In genomic region chr6:127154708-127155268, GRCm38 (mm10) we compare ENCODE assay signal across 8 mouse cellular contexts. TPM values are rescaled to one million over a fixed set of nuclear protein-coding genes. Genes with fewer than 3 reads are reported as not detected.
DNase-seq lines count a peak whose midpoint lies in the region; ATAC-seq and TF ChIP-seq lines count a peak whose summit lies in the region.

No protein-coding gene starts in this region.

- DNase-seq in ES-CJ7 (ENCODE audit: low read depth, low spot score) = peak; percentile 89
- peak; percentile 74 for DNase-seq in adrenal gland, postnatal 25 days
- DNase-seq in heart, adult 11 months = peak; percentile 98
- peak; percentile 58 for DNase-seq in lung, adult 2 months
- peak; percentile 57 for DNase-seq in ovary, postnatal 36 days (ENCODE audit: low spot score)
- DNase-seq in layer of hippocampus, adult 9-11 months = no peak
- DNase-seq in urinary bladder, postnatal 36 days (ENCODE audit: low spot score in 2 of 2) = no peak

- H3K4me1 ChIP-seq in intestine, embryonic 16.5 days (ENCODE audit: control insufficient read depth, insufficient read depth, low read length) = peaks cover 33% of the 10 kb centered on the region
- peaks cover 19% of the 10 kb centered on the region for H3K4me1 ChIP-seq in lung, adult 2 months (ENCODE audit: control insufficient read depth, insufficient read depth, low read length)

- TF ChIP-seq CTCF in lung, adult 2 months (IDR thresholded peaks at IDR 0.05; ENCODE audit: insufficient read depth, low read length) = no peak

- no peak for ATAC-seq in intestine, embryonic 16.5 days

- peak overlapping the region; percentile 82 for H3K4me3 ChIP-seq in intestine, embryonic 16.5 days (ENCODE audit: low read length)
- peak overlapping the region; percentile 61 for H3K4me3 ChIP-seq in lung, adult 2 months (replicated peaks; ENCODE audit: extremely low read depth, low read depth, low read length)

- peak; percentile 8; the same call in 1 of the 2 replicates for TF ChIP-seq POLR2A in lung, adult 2 months (IDR thresholded peaks at IDR 0.05; ENCODE audit: borderline replicate concordance, extremely low read depth, low read depth, low read length)

- peak overlapping the region; percentile 95 for H3K4me2 ChIP-seq in intestine, embryonic 16.5 days (ENCODE audit: low read depth, low read length)

- no peaks in the 10 kb centered on the region for H3K9me3 ChIP-seq in intestine, embryonic 16.5 days (ENCODE audit: control insufficient read depth, low read length)

- peak overlapping the region; percentile 83 for H3K27ac ChIP-seq in intestine, embryonic 16.5 days (ENCODE audit: low read length)

- under 1% methylated on average over 34 of the region's 34 CpGs for WGBS in intestine, embryonic 16.5 days
- 2% methylated on average over 31 of the region's 34 CpGs for WGBS in lung, adult 2 months

- H3K36me3 ChIP-seq in intestine, embryonic 16.5 days (ENCODE audit: control insufficient read depth, insufficient read depth, low read length) = no peaks in the 10 kb centered on the region

- H3K27me3 ChIP-seq in intestine, embryonic 16.5 days (replicated peaks; ENCODE audit: control insufficient read depth, insufficient read depth, low read length) = peaks cover 9% of the 10 kb centered on the region; the same call in 1 of the 2 replicates

- H3K9ac ChIP-seq in intestine, embryonic 16.5 days (ENCODE audit: low read depth, low read length) = peak overlapping the region; percentile 71

RNA-seq across cellular contexts. Expression of gene Ccnd2, which starts 2.8 kb away (rescaled TPM):
- 233 and 374 TPM in 2 replicates for total RNA-seq in adrenal gland, postnatal 25 days (2021)
- polyA plus RNA-seq in intestine, embryonic 16.5 days (2015; fragmentation: Nextera tagmentation; extraction: Ambion mirVana) = 822 and 875 TPM in 2 replicates
- 47.8 and 51.0 TPM in 2 replicates for polyA plus RNA-seq in lung, adult 2 months (2012; rRNA removed)

RNA-seq across cellular contexts. Expression of gene Tigar, which starts 45.4 kb away (rescaled TPM):
- 16.1 and 22.9 TPM in 2 replicates for total RNA-seq in adrenal gland, postnatal 25 days (2021)
- polyA plus RNA-seq in intestine, embryonic 16.5 days (2015; fragmentation: Nextera tagmentation; extraction: Ambion mirVana) = 4.1 and 4.6 TPM in 2 replicates
- polyA plus RNA-seq in lung, adult 2 months (2012; rRNA removed) = 2.7 and 4.1 TPM in 2 replicates

Comparison
In these comparisons a context has a peak if more than half of its experiments do, and no peak if none do; other contexts are left out.
1. DNase-seq: peak in ES-CJ7 (single experiment), adrenal gland, postnatal 25 days (single experiment), heart, adult 11 months (single experiment), lung, adult 2 months (single experiment) and ovary, postnatal 36 days (single experiment); none in layer of hippocampus, adult 9-11 months (single experiment) and urinary bladder, postnatal 36 days (0 of 2).
2. RNA of gene Ccnd2, which starts 2.8 kb away (polyA plus RNA-seq): 822 to 875 TPM in intestine, embryonic 16.5 days; 47.8 to 51.0 TPM in lung, adult 2 months; every median in the first group is over 10 times any median in the second.